Comparison of ENCODE assay signal across 14 mouse cellular contexts in the genomic region with DNA sequence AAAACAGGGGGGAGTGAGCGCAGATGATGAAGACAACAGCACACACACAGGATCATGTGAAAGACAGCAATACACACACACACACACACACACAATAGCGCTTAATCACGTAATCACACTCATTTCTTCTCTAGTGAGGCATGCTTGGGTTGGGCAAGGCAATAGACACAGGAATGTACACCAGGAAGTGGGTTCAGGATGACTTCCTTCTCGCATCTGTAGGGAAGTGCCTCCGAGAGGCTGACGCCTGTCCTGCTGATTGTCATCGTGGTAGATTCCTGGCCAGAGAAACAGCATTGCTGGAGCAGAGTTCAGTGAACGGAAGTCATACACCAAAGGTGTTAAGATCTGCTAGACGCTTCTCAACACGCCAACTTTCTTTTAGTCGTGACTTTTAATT. TPM values are rescaled to one million over a fixed set of nuclear protein-coding genes. Genes with fewer than 3 reads are reported as not detected.
A peak's percentile ranks its signal among the peaks of the same experiment; 100 is the strongest.
DNase-seq lines count a peak whose midpoint lies in the region; ATAC-seq and TF ChIP-seq lines count a peak whose summit lies in the region.
"Had no signal": no experiment of that assay in that cellular context is flagged by ENCODE, and none has a peak within 500 bp of the region (broad histone marks: within the 10 kb centered on the region; RNA-seq: fewer than 3 reads in every experiment).

No protein-coding gene starts in this region.

- no peaks in the 10 kb centered on the region for H3K36me3 ChIP-seq in intestine, postnatal 0 days (ENCODE audit: control insufficient read depth, insufficient read depth)
- no peaks in the 10 kb centered on the region for H3K36me3 ChIP-seq in intestine, embryonic 15.5 days
- H3K36me3 ChIP-seq in hindbrain, embryonic 16.5 days (ENCODE audit: control insufficient read depth, insufficient read depth, low read length), result no peaks in the 10 kb centered on the region
- H3K36me3 ChIP-seq: G1E; midbrain, embryonic 10.5 days had no signal

- TF ChIP-seq CTCF in intestine, postnatal 0 days (IDR thresholded peaks at IDR 0.05; ENCODE audit: low read depth), result no peak

- no peaks in the 10 kb centered on the region for H3K9me3 ChIP-seq in intestine, postnatal 0 days (ENCODE audit: control insufficient read depth)
- H3K9me3 ChIP-seq in intestine, embryonic 15.5 days, result no peaks in the 10 kb centered on the region
- H3K9me3 ChIP-seq in hindbrain, embryonic 16.5 days (ENCODE audit: control insufficient read depth, low read length), result no peaks in the 10 kb centered on the region
- H3K9me3 ChIP-seq: G1E; midbrain, embryonic 10.5 days had no signal

- H3K4me3 ChIP-seq in intestine, postnatal 0 days (ENCODE audit: low read depth, low read length), result no peak overlapping the region
- no peak overlapping the region for H3K4me3 ChIP-seq in intestine, embryonic 15.5 days (replicated peaks)
- no peak overlapping the region for H3K4me3 ChIP-seq in hindbrain, embryonic 16.5 days (ENCODE audit: low read length)
- H3K4me3 ChIP-seq: midbrain, embryonic 10.5 days had no signal

- ATAC-seq in intestine, postnatal 0 days, result peak; percentile 50; the same call in 1 of the 2 replicates
- no peak for ATAC-seq in intestine, embryonic 15.5 days
- peak; percentile 92 for ATAC-seq in common myeloid progenitor, adult 5-6 weeks (replicated peaks; ENCODE audit: low read depth, poor library complexity, severe bottlenecking)
- peak; percentile 91 for ATAC-seq in megakaryocyte progenitor cell, adult 5-6 weeks (replicated peaks; ENCODE audit: poor library complexity)
- ATAC-seq in hindbrain, embryonic 16.5 days, result no peak

- H3K9ac ChIP-seq in intestine, postnatal 0 days (ENCODE audit: low read depth, low read length), result no peak overlapping the region
- H3K9ac ChIP-seq in intestine, embryonic 15.5 days, result no peak overlapping the region
- no peak overlapping the region for H3K9ac ChIP-seq in hindbrain, embryonic 16.5 days (ENCODE audit: low read depth, low read length)
- H3K9ac ChIP-seq: liver, embryonic 14.5 days had no signal

- 0 out of 2 replicates have a peak, but pooled peaks cover 3% of the 10 kb centered on the region for H3K4me1 ChIP-seq in intestine, postnatal 0 days (replicated peaks; ENCODE audit: control insufficient read depth, insufficient read depth, low read length)
- no peaks in the 10 kb centered on the region for H3K4me1 ChIP-seq in intestine, embryonic 15.5 days (replicated peaks)
- no peaks in the 10 kb centered on the region for H3K4me1 ChIP-seq in hindbrain, embryonic 16.5 days (ENCODE audit: control insufficient read depth, insufficient read depth, low read depth, low read length)
- H3K4me1 ChIP-seq: midbrain, embryonic 10.5 days had no signal

- H3K27ac ChIP-seq in intestine, postnatal 0 days (ENCODE audit: low read depth, low read length), result no peak overlapping the region
- H3K27ac ChIP-seq in intestine, embryonic 15.5 days, result no peak overlapping the region
- no peak overlapping the region for H3K27ac ChIP-seq in hindbrain, embryonic 16.5 days (ENCODE audit: low read depth, low read length)
- H3K27ac ChIP-seq: liver, embryonic 14.5 days; midbrain, embryonic 10.5 days had no signal

- peak; percentile 45 for DNase-seq in CD4-positive helper T cell, adult 2 months (ENCODE audit: low read depth, low spot score)
- DNase-seq in cerebellum, adult 11 months, result no peak
- no peak for DNase-seq in gastrocnemius, postnatal 10 days
- DNase-seq: cerebellum, adult 18-20 months; gastrocnemius, postnatal 36 days; kidney, postnatal 25 days had no signal

- no peak overlapping the region for H3K4me2 ChIP-seq in intestine, postnatal 0 days (replicated peaks; ENCODE audit: low read depth)
- no peak overlapping the region for H3K4me2 ChIP-seq in intestine, embryonic 15.5 days (replicated peaks)
- no peak overlapping the region for H3K4me2 ChIP-seq in hindbrain, embryonic 16.5 days (ENCODE audit: low read length)

- WGBS in intestine, postnatal 0 days, result 54% methylated on average over 11 of the region's 11 CpGs
- 65% methylated on average over 11 of the region's 11 CpGs for WGBS in intestine, embryonic 15.5 days
- WGBS in hindbrain, embryonic 16.5 days, result 77% methylated on average over 11 of the region's 11 CpGs

- no peaks in the 10 kb centered on the region for H3K27me3 ChIP-seq in intestine, postnatal 0 days (replicated peaks; ENCODE audit: control insufficient read depth, insufficient read depth, low read length)
- no peaks in the 10 kb centered on the region for H3K27me3 ChIP-seq in intestine, embryonic 15.5 days (replicated peaks)
- no peaks in the 10 kb centered on the region for H3K27me3 ChIP-seq in hindbrain, embryonic 16.5 days (replicated peaks; ENCODE audit: control insufficient read depth, insufficient read depth, low read length)

RNA-seq across cellular contexts. Expression of gene Lin54, which starts 8.8 kb away (rescaled TPM):
- polyA plus RNA-seq in intestine, postnatal 0 days (2015; fragmentation: Nextera tagmentation; extraction: Ambion mirVana), result 7.0 and 7.9 TPM in 2 replicates
- polyA plus RNA-seq in intestine, embryonic 15.5 days (2015; fragmentation: Nextera tagmentation; extraction: Ambion mirVana), result 12.0 and 13.1 TPM in 2 replicates
- total RNA-seq in common myeloid progenitor, adult 5-6 weeks (2017), result 31.5 and 38.7 TPM in 2 replicates
- total RNA-seq in megakaryocyte progenitor cell, adult 5-6 weeks (2015), result 25.5 and 31.1 TPM in 2 replicates
- total RNA-seq in megakaryocyte progenitor cell, adult 5-6 weeks (2017), result 30.1 and 44.3 TPM in 2 replicates
- 1 to 10 TPM; 6.9 to 9.7 TPM for total RNA-seq in gastrocnemius, postnatal 10 days (2021)
- 7.7 and 8.8 TPM in 2 replicates for polyA plus RNA-seq in hindbrain, embryonic 16.5 days (2015; fragmentation: Nextera tagmentation; extraction: Ambion mirVana)

RNA-seq across cellular contexts. Expression of gene Cops4, which starts 8.9 kb away (rescaled TPM):
- polyA plus RNA-seq in intestine, postnatal 0 days (2015; fragmentation: Nextera tagmentation; extraction: Ambion mirVana), result 76.9 and 77.6 TPM in 2 replicates
- polyA plus RNA-seq in intestine, embryonic 15.5 days (2015; fragmentation: Nextera tagmentation; extraction: Ambion mirVana), result 164 and 170 TPM in 2 replicates
- total RNA-seq in common myeloid progenitor, adult 5-6 weeks (2017), result 124 and 138 TPM in 2 replicates
- 87.1 and 98.6 TPM in 2 replicates for total RNA-seq in megakaryocyte progenitor cell, adult 5-6 weeks (2015)
- 137 and 159 TPM in 2 replicates for total RNA-seq in megakaryocyte progenitor cell, adult 5-6 weeks (2017)
- 100 to 1,000 TPM; 102 to 107 TPM for total RNA-seq in gastrocnemius, postnatal 10 days (2021)
- 170 and 173 TPM in 2 replicates for polyA plus RNA-seq in hindbrain, embryonic 16.5 days (2015; fragmentation: Nextera tagmentation; extraction: Ambion mirVana)

Comparison
In these comparisons a context has a peak if more than half of its experiments do, and no peak if none do; other contexts are left out.
1. ATAC-seq: peak in intestine, postnatal 0 days (single experiment), common myeloid progenitor, adult 5-6 weeks (single experiment) and megakaryocyte progenitor cell, adult 5-6 weeks (single experiment); none in intestine, embryonic 15.5 days (single experiment) and hindbrain, embryonic 16.5 days (single experiment).